Mouse (Mus musculus) MN1 (cell line): ENCODE measurements at regions not wholly inside any gene's neighbourhood (a gene's known extent, or its start where the extent isn't known, plus 50 kb on each side); places are given as distances from the start of the nearest gene placed in this dataset.
"Not testable (repeated sequence)": the region's sequence is repeated elsewhere in the genome, so short reads cannot be mapped to it uniquely, and the experiment has no call there.

Experiments used
- DNase-seq: peaks from one replicate; pipeline ENCODE4 v3.0.0-alpha.2; 2016; ENCODE audit warnings: low spot score

DNA sequence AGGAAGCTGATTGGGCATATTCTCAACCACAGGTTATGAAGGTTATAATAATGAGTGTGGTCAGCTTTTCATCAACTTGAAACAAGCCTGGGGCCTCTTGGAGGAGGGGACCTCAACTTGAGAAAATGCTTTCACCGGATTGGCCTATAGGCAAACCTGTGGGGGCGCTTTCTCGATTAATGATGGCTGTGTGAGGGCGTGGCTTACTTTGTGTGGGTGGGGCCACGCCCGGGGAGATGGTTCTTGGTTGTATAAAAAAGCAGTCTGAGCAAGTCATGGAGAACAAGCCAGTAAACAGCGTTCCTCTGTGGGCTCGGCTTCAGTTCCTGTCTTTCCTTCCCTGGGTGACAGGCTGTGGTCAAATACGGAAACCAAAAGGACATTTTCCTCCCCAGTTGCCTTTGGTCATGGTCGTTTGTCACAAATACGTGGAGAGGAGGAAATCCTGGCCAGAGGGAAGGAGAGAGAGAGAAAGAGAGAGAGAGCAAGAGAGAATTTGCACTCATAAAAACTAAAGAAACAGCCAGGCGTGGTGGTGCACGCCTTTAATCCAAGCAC is 163.1 kb downstream of the Ifng start:
- no peak for DNase-seq

DNA sequence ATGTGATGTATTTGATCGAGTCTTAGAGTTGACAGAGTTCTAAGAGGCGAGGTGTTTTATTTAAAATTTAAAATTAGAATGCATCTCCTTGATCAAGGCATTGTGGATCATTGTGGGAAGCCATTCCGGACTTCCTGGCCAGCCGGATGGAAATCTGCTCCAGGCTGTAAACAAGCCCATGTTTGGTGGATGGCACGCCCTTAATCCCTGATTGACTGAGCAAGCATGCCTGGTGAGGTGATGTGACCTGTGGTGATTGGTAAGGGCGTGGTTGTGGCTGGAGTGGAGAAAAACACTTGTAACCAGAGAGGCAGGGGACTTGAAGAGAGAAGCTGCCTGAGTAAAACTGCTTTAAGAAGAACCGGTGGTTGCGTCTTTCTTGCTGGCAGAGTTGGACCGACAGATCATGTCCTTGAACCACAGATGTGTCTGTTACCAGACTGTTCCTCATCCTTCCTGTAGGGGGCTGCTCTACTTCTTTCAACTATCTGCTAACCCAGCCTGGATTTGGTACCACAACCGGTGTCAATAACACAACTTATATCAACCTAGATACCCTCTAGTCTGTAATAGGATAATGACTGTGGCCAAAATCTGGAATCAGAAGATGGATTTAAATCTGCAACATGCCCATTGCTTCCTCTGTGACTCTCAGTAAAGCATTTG is 164.4 kb downstream of the Ifng start:
- no peak for DNase-seq

DNA sequence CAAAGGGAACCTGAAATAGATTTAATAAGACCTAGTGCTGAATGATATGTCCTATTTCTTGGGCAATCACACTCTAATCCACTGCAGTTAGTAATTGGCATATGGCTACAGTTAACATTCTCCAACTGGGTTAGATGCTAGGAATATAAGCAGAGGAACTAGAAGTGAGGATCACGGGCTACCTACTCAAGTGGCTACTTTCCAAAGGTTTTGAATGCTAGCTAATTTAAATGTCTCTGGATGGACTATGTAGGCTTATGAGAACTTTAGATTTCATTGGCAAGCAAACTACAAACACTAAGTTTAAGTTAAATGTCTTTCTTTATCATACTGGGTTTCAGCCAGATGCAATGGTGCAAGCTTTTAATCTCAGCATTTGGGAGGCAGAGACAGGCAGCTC is 166.6 kb downstream of the Ifng start:
- DNase-seq: no peak

DNA sequence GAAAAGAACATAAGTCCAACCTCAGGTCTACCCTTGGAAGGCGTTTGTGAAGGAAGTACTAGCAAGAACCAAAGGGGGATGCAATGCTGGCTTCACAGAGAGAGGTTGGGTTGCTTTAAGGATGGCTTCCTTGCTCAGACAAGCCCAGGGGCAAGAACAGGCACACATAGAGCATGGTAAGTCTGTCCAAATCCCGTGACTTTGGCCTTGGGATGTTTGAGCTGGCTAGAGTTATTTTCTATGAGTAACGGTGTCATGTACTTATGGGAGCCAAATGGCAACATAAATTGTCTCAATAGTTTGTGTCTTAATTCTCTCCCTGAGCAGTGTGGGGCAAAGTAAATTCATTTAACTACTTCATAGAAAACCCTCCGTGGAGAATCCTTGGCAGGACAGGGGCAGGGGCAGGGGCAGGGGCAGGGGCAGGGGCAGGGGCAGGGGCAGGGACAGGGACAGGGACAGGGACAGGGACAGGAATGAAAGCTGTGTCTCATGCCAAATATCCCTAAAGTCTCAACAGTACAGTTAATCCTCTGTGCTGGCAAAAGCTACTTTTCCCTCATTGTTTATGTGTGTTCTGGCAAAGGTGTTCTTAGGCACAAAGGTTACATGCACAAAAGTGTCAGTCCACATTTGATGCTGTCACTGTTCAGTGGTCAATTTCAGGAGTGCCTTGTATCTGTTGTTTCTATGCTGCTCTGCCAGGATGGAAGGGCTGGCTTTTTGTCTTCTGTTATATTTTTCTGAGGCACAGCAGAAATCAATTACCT is 167.7 kb downstream of the Ifng start:
- DNase-seq: no peak

DNA sequence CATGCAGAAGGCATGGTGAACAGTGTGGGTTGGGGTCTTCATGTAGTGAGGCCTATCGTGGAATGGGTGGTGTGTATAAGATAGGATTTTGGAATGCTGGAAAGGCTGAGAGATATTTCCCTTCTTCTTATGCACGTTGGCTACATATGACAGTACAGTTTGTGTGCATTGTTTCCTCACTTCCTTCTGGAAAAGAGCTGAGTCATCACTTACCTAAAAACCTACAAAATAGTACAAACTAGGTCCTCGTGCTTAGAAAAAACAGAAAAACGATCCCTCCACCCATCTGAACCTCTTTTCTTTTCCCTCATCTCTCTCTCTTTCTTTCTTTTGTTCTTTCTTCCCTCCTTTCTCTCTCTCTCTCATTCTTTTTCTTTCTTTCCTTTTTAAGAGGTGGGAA is 168.3 kb downstream of the Ifng start:
- no peak for DNase-seq

DNA sequence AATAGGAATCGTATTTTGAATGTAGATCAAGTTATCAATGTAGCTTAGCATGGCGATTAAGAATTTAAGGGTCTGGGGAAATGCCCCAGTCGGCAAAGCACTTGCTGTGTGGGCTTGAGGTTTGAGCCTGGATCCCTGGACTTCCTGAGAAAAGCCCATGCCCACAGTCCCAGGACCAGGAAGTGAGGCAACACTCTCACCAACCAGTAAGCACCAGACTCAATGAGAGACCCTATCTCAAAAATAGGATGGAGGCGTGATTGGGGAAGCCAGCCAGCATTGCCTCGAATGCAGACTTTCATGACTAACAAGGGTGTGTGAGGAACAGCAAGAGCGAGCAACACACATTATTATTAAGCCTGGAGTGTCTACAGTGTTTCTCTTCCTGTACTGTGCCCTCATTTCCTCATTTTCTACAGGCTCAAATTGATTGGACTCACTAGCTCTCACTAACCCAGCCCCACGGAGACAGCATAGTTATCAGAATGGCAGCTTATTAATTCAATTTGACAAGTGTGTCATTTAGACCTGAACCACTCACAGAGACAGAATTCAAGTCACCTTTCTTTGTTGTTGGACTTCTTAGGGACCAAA is 170.1 kb downstream of the Ifng start:
- no peak for DNase-seq

DNA sequence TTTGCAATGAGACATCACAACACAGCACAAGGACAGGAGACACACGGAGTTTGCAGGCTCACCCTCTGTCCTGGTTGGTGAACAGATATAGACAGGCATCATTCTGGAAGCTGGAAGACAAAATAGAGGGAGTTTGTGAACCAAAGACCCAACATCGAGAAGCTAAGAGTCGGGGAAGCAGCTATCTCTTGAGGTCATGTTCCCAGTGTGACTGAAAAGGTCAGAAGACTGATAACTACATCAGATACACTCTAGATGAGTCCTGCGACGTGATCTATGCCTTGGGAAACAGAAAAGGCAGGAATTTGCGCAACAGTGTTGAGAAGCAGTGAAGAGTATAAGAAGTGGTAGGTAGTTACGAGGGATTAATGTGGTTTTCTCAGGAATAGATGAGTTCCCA is 171.2 kb downstream of the Ifng start:
- DNase-seq: no peak

DNA sequence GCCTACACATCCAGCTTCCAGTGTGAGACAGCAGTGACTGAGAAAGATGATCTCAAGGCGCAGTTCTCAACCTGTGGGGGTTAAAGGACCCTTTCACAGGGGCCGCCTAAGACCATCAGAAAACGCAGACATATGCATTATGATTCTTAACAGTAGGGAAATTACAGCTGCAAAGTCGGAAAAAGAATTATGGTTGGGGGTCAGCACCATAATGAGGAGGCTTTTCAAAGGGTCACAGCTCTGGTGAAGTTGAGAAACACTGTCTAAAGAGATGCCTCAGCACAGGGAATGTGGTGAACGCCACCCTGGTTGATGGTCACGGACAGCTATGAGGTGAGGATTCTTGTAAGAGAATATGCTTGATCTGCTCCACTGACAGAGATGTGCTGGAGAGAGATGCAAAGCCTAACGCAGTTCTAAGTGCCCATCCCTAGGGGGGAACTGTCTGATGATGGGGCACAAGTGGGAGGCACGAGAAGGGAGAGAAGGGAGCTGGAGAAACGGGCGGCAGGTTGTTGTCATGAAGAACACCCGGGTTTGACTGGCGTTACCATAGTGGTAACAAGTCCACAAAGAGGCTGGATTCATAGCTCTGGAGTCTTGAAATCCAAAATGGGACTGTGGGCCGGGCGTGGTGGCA is 172.3 kb downstream of the Ifng start:
- no peak for DNase-seq

DNA sequence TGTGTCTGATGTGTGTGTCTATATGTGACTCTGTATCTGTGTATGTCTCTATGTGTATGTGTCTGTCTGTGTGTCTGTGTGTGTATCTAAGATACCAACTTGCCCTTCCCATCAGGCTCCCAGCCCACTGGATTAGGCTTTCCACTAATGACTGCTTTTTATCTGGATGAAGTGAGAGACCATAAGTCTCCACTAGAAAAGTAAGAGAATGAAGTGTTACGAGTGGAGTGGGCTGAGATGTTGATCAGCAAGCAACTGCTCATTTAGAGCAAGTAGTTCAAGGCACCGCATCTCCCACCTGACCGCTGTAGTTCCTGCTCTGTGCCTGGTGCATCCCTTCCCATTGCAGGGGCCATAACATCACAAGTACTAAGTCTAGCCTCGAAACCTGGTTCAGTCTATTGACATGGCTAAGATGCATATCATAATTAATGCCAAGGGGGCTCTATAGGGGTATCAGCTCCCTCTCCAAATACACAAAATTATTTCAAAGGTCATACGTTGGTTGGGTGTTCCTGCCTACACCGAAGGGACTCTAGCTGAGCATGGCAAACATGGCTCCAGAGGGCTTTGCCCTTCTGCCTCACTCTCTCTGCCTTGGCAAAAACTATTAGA is 173.5 kb downstream of the Ifng start:
- DNase-seq: no peak

DNA sequence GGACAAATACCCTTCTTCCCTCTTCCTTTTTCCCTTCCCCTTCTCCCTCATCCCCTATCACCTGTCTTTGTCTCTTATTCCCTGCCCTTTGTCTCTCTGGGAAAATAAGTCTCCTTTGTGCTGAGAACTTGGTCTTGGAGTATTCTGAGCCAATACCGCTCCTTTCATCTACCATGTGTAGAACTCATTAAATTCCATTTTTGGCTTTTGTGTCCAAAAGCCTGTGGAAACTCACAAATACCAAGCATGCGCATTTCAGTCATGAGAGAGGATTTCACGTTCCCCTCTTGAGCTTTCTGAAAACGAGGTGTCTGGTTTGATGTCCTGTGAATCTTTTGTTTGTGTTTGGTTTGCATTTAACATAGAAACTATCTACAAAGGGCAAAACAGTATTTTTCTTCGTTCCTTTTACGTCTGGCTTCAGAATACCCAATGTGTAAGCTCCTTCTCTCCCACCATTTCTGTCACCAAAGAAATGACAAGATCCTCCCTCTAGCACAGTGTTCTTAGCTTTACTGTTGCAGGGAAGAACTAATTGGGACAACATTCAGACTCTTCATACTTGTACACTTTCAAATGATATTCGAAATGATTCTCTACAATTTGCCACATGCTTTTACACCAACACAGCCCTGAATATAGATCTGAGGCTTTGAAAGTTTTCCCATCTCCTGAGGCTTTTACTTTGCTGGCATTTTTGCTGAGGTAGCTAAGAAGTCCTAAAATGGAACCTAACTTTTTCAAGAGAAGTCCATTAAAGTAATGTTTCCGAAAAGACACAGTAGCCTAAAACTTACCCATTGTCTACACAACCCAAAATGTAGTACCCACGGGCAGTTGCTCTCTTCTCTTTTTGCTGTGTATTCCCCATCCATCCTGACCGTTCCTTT is 174.5 kb downstream of the Ifng start:
- no peak for DNase-seq

DNA sequence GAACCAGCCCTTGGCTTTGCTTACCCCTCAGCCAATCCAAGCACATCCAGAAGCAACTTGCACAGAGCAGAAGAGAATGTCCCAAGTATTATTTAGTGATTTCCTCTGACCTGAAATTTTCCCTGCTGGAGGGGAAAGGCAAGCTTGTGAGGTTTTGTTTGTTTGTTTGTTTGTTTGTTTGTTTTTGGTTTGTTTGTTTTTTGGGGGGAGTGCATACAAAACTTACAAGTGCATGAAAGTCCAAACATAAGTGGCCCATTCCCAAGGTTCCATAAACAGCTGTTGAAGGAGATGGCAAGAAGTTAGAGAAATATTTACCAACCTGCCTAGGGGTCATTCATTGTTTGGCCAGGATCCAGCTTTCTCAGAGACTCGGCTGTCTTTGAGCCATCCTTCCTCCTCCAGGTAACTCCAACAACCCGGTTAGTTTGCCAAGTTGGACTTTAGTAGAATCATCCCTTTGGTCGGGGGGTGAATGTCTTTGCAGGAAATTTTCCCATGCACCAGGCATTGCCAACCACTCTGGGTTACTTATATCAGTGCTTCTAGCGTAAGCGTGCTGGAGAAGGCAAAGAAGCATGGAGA is 175.3 kb downstream of the Ifng start:
- DNase-seq: no peak

DNA sequence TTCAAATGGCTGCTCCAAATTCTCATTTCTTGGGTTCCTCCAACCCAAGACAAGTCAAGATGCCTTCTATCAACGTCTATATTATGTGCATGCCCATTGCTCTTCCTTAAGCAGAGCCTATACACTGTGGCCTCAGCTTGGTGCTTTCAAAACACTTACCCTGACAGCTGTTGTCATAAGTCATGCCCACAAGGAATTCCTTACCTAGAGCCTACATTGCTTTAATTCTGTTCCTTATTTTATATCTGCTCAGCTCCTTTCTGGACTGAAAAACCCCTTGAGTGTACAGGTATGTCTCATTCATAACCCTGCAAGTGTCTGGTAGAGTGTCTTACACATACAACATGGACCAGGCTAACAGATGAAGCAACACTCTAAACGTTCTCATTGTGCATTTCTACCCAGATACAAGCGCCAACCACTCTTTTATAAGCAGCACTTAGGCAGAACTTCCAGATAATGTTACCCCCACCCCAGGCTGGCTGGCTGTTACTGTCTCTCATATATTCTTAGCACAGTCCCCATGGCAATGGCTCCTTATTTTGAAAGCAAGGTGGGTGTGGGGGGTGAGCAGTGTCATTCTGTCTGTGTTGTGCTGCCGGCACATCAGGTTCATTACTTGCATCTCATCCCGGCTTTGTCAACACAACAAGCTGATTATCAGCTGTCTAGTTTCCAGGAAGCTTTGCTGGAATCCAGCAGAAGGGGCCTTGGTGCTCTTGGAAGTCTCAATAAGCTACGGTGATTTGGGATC is 176.6 kb downstream of the Ifng start:
- no peak for DNase-seq

DNA sequence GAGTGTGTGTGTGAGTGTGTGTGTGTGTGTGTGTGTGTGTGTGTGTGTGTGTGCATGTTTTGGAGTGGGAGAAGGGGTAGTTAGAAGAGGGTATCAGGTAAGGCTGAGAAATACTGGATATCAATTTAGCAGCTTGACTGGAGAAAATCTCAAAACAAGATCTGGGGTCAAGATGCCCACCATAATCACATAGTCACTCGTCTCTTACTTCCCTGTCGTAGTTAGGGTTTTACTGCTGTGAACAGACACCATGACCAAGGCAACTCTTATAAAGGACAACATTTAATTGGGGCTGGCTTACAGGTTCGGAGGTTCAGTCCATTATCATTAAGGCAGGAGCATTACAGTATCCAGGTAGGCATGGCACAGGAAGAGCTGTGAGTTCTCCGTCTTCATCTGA is 177.4 kb downstream of the Ifng start:
- not testable (repeated sequence) for DNase-seq

DNA sequence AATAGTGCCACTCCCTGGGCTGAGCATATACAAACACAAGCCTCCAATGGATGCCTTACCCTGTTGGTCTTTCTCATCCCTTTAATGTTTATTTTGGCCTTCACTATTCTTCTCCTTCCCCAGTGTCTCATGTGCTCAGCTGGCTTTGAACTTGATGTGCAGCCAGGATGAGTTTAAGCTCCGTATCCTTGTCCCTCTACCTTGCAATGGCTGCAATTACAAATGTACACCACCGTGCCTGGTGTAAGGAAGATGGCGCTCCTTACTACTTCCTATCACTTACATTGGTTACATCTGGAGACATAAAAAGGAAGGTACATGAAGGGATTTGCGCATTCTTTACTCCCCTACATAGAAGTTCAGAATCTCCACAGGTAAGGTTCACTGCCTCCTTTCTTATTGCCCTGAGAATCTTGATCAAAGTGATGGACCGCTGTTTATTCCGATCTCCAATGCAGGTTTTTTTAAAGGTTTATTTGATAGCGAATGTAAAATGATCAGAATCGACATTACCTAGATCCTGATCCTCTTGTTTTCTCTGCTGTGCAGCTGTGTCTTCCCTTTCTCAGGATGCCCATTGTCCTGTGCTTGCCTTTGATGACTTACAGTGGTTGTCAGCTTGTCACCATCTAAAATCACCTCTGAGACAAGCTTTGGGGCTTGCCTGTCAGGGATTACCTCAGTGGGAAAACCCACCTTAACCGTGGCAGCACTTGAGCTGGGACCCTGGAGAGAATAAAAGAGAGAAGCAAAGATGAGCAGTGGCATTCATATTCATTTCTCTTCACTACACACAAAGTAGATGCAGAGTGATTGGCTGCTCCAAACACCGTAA is 178.1 kb downstream of the Ifng start:
- no peak for DNase-seq

DNA sequence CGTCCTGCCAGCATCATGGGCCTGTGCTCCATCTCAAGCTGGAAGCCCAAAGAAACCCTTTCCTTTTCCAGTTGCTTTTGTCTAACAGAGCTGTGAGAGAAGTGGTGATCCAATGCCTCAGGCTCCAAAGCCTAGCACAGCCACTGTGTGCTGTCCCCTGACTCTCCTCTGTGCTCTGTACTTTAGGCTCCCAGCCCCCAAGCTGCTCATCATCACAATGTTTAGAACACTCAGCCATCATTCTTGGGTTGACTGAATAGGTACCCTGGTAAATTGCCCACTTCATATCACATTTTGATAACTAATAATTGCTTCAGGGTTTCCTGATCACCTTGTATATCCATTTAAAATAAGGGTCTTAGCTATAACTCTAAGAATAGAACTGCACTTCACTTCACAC is 178.8 kb downstream of the Ifng start:
- no peak for DNase-seq

DNA sequence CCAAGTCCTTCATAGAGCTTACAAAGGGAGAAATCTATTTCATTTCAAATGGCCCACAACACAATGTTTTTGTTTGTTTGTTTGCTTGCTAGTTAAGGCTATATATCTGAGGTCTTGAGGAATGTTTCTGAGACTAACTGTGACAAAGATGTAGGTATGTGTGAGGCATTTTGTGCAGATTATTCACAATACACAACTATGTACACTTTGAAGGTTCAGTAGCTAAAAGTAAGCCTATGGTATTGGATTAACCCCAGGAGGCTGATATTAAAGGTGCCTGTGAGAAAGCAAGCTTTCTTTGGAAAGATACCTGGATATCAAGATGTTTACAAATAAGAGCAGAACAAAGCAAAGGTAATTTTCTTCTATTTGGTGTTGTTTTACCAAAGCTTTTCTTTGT is 179.8 kb downstream of the Ifng start:
- DNase-seq: no peak

DNA sequence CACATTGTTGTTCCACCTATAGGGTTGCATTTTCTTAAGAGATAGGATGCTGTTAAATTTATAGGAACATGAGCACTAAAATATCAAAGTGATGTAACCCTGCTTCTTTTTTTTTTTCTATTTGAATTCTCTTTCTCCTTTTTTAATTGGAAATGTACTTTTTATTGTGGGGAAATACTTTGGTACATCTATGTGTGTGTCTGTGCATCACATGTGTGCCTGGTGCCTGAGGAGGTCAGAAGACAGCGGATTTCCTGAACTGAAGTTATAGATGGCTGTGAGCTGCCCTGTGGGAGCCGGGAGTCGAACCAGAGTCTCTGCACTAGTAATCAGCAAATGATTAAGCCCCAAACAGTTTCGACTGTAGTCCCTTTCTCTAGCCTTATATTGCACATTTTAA is 180.7 kb downstream of the Ifng start:
- DNase-seq: no peak

DNA sequence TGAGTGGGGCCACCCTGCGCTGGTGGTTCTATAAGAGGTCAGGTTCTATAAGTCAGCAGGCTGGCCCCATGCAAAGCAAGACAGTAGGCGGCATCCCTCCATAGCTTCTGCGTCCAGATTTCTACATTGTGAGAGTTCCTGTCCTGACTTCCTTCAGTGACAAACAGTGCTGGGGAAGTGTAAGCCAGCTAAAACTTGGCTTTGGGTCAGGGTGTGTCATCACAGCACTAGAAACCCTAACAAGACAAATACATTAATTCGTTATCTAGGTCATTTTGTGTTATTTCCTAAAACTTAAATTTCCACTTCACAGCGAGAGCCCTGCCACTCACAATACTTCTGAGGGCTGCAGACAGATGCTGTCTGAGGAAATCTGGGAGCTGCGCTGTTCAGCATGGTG is 181.3 kb downstream of the Ifng start:
- no peak for DNase-seq

DNA sequence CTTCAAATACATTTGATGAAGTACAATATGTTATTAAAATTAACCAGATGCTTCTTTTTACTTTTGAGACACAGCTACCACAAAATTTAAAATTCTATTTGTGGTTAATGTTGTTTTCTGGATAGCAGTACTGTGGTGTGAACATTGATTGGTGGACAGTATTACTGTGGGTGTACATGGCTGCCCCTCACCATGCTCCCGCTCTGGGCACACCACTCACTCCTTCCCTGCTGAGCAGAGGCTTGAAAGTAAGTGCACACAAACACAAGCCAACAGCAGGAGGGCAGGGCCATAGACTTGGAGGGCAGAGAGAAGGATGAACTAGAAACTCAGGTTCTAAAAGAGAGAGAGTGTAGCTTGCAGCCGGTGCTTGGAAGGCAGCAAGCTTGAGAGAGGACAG is 182.1 kb downstream of the Ifng start:
- no peak for DNase-seq
